Mouse (Mus musculus) heart, adult 2 months (tissue): ENCODE results near the gene Rarres1.

Experiments used
- CTCF ChIP-seq: fragments of 200-600 bp; IDR thresholded peaks from 2 replicates; pipeline ENCODE4 v1.8.1; 2022; ENCODE audit warnings: antibody characterized with exemption, mild to moderate bottlenecking, moderate library complexity
- EP300 ChIP-seq: fragments of 200-500 bp; IDR thresholded peaks from 2 replicates; pipeline ENCODE4 v1.6.1; 2011; ENCODE audit warnings: low read depth, low read length, control low read depth; ENCODE audit not compliant: insufficient read depth
- POLR2A ChIP-seq: fragments of 200-500 bp; IDR thresholded peaks from 2 replicates; pipeline ENCODE4 v1.6.1; 2011; ENCODE audit warnings: mild to moderate bottlenecking, low read depth, low read length, control low read depth; ENCODE audit not compliant: insufficient read depth

DNA sequence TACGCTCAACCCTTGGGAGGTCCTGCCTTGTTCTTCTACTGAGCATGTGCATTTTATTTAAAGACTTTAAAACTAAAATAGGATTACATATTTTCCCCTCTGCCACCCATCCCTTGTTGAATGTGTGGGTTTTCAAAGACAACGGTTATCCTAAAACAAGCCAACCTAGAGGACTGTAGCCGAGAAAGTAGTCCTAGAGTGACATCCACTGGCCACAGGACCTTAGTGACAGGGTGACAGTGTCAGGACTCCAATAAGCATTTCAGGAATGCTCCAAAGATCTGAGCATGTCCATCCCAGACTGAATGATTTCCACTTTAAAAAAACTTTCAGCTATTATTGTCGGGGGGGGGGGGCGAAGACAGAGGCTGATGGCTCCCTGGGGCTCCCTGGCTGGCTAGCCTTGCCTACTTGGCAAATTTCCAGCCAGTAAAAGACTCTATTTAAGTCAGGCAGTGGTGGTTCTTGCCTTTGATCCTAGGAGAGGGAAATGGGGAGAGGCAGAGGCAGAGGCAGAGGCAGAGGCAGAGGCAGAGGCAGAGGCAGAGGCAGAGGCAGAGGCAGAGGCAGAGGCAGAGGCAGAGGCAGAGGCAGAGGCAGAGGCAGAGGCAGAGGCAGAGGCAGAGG, 49.5 kb upstream of the Rarres1 start:
- peak; percentile 59 for TF ChIP-seq CTCF
- no peak for TF ChIP-seq POLR2A
- TF ChIP-seq EP300 = no peak
